Mouse (Mus musculus) spleen, postnatal 36 days (tissue): ENCODE results near the gene Cox5a.

Source experiments
- DNase-seq, 2 experiments: peaks; one replicate each; pipeline ENCODE4 v3.0.0; 2022; ENCODE audit warnings: low spot score in 2 of 2, mixed read lengths in 1 of 2

Gene Cox5a

GRCm38 (mm10) chr9:57521056-57521911, at the start of gene Cox5a:
Gene Cox5a, plus strand, starts transcription at chr9:57521274.
- peak; percentile 92 for DNase-seq

GRCm38 (mm10) chr9:57485774-57486173, 35.3 kb upstream of the Cox5a start:
- peak; percentile 60 to 63 for DNase-seq

GRCm38 (mm10) chr9:57487807-57488206, 33.3 kb upstream of the Cox5a start:
- DNase-seq = no peak

GRCm38 (mm10) chr9:57493532-57493931, 27.5 kb upstream of the Cox5a start:
- DNase-seq = no peak

GRCm38 (mm10) chr9:57494970-57495369, 26.1 kb upstream of the Cox5a start:
- no peak for DNase-seq

- no peak for DNase-seq
These were observed 23.8 kb upstream of the Cox5a start for GRCm38 (mm10) chr9:57497236-57497635.

GRCm38 (mm10) chr9:57498536-57498935, 22.5 kb upstream of the Cox5a start:
- DNase-seq = no peak

- no peak for DNase-seq
These were observed 19.6 kb upstream of the Cox5a start for GRCm38 (mm10) chr9:57501452-57501851.

- no peak for DNase-seq
These were observed 19.2 kb upstream of the Cox5a start for GRCm38 (mm10) chr9:57501861-57502260.

- DNase-seq = no peak
These were observed 18.0 kb upstream of the Cox5a start for GRCm38 (mm10) chr9:57502911-57503621.

- DNase-seq = no peak
These were observed 17.3 kb upstream of the Cox5a start, which contains the start of gene Rpp25 for GRCm38 (mm10) chr9:57503622-57504380. Gene Rpp25, plus strand, starts transcription at chr9:57504026.

GRCm38 (mm10) chr9:57504381-57504700, 16.7 kb upstream of the Cox5a start:
- DNase-seq = peak; percentile 35 to 36

- DNase-seq = no peak
These were observed 16.2 kb upstream of the Cox5a start for GRCm38 (mm10) chr9:57504891-57505290.

- DNase-seq = peak; percentile 37 to 59
These were observed 15.4 kb upstream of the Cox5a start for GRCm38 (mm10) chr9:57505700-57506099.

GRCm38 (mm10) chr9:57510577-57510976, 10.5 kb upstream of the Cox5a start:
- no peak for DNase-seq

- DNase-seq = peak; percentile 25 to 47
These were observed 4.0 kb upstream of the Cox5a start for GRCm38 (mm10) chr9:57517113-57517512.

GRCm38 (mm10) chr9:57520375-57521055, 559 bp upstream of the Cox5a start:
- no peak for DNase-seq

GRCm38 (mm10) chr9:57522114-57522860, 1.2 kb downstream of the Cox5a start:
- no peak for DNase-seq

- DNase-seq = no peak
These were observed 1.8 kb downstream of the Cox5a start for GRCm38 (mm10) chr9:57522861-57523246.

GRCm38 (mm10) chr9:57523754-57524153, 2.7 kb downstream of the Cox5a start:
- DNase-seq = peak in 1 of 2 experiments; percentile 52

GRCm38 (mm10) chr9:57524439-57524838, 3.4 kb downstream of the Cox5a start:
- no peak for DNase-seq
